Mouse (Mus musculus) layer of hippocampus, adult 2 months (tissue): Measurements from ENCODE around the gene Gm12169. TPM values are rescaled to one million over a fixed set of nuclear protein-coding genes. Genes with fewer than 3 reads are reported as not detected.
"Not testable (repeated sequence)": the region's sequence is repeated elsewhere in the genome, so short reads cannot be mapped to it uniquely, and the experiment has no call there.

Experiments
- DNase-seq, 2 experiments: peaks; one replicate each; pipeline ENCODE4 v3.0.0; 2022; ENCODE audit warnings: low spot score in 2 of 2
- H3K27ac ChIP-seq: fragments of 200-600 bp; 2 replicates; pipeline ENCODE4 v1.8.1; 2022
- H3K4me3 ChIP-seq: fragments of 200-600 bp; 2 replicates; pipeline ENCODE4 v1.8.1; 2022; ENCODE audit warnings: mild to moderate bottlenecking
- CTCF ChIP-seq: fragments of 200-600 bp; conservative IDR thresholded peaks from 2 replicates; pipeline ENCODE4 v1.8.1; 2022; ENCODE audit warnings: antibody characterized with exemption, mild to moderate bottlenecking, moderate library complexity
- long read RNA-seq, 2 experiments: library from polyadenylated mRNA; stranded (forward); transcript quantifications; one replicate each; pipeline ENCODE4 v2.0.0; 2021; ENCODE audit warnings: borderline mapping rate in 2 of 2
- total RNA-seq, 2 experiments: library from RNA; stranded (reverse); gene quantifications; 2 replicates each; pipeline ENCODE4 v1.2.3; 2021

Gm12169 gene
- not detected for total RNA-seq
- long read RNA-seq, experiment 1: 0 reads
- long read RNA-seq, experiment 2: 0 reads

DNA sequence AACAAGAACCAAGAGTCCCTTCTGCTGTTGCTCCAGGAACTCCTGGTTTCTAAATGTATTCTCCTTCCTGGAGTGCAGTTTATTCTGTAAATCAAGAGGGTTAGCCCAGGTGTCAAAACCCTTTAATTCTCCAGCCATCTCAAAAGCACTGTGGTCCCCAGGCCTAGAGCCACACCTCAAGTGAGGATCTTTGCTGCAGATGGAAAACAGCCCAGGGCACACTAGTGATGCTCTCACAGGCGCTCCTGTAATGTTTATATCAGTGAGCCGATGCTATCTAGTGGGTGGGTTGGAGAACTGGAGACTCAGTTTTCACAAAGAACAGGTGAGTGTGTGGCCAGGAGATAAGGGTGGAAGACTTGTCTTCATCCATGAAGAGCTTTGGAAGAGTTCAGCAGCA, at the start of gene Gm12169:
Gm12169 (plus strand) TSS at position 301 of the 400 bp plus-strand sequence.
- Histone ChIP-seq H3K4me3 (no peak within 1 kb of the TSS), H3K27ac (no peak within 1 kb of the TSS)
- no peak for DNase-seq
- no peak for TF ChIP-seq CTCF

DNA sequence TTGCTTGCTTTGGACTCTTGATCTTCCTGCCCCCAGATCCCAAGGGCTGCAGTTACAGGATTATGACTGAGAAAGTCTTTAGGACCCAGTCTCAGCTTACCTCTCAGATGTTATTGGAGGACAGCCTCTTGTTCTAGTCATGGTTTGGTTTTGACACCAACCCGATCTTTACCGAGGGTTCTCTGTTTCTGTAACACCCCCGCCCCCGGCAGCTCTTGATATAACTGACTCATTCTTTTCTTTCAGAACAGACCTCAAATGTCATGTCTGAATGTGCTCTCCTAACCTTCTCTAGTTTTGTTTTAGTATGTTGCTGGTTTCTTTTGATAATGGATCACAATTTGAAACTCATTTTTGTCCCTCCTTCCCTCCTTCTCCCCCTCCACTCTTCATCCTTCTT, 49.8 kb upstream of the Gm12169 start:
- no peak overlapping the region for H3K27ac ChIP-seq
- no peak overlapping the region for H3K4me3 ChIP-seq
- no peak for DNase-seq
- no peak for TF ChIP-seq CTCF

DNA sequence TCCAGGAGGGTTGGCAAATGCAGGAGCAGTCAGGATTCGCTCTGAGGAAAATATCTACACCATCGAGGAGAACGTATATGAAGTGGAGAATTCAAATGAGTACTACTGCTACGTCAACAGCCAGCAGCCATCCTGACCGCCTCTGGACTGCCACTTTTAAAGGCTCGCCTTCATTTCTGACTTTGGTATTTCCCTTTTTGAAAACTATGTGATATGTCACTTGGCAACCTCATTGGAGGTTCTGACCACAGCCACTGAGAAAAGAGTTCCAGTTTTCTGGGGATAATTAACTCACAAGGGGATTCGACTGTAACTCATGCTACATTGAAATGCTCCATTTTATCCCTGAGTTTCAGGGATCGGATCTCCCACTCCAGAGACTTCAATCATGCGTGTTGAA, 44.7 kb upstream of the Gm12169 start:
- no peak for DNase-seq
- no peak for TF ChIP-seq CTCF
- H3K27ac ChIP-seq: no peak overlapping the region
- no peak overlapping the region for H3K4me3 ChIP-seq

DNA sequence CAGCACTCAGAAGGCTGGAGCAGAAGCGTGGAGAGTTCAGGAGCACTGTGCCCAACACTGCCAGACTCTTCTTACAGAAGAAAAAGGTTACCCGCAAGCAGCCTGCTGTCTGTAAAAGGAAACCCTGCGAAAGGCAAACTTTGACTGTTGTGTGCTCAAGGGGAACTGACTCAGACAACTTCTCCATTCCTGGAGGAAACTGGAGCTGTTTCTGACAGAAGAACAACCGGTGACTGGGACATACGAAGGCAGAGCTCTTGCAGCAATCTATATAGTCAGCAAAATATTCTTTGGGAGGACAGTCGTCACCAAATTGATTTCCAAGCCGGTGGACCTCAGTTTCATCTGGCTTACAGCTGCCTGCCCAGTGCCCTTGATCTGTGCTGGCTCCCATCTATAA, 43.5 kb upstream of the Gm12169 start:
- TF ChIP-seq CTCF: no peak
- Histone ChIP-seq H3K4me3 (no peak overlapping the region), H3K27ac (0 out of 2 replicates have a peak overlapping the region, but pooled peaks have one; percentile 28)
- peak in 1 of 2 experiments; percentile 2 for DNase-seq

DNA sequence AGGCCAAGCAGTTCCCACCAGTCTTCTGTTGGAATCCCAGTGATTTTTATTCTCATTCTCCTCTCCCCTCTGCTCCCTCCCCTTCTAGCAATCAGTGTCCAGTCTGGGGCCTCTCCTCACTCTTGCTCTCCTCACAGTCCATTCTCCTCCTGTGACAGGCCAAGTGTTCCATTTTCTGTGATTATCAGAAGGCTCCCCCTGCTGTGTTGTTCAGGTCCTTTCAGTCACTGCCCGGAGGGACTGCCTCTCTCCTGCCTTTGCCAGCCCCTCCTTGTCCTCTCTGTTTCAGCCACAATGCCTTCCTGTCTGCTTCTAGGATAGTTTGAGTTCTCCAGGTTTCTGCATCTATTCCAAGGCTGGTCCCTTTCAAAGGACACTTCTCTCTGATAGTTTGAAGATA, 35.8 kb upstream of the Gm12169 start:
- Histone ChIP-seq H3K27ac (no peak overlapping the region), H3K4me3 (no peak overlapping the region)
- TF ChIP-seq CTCF: peak; percentile 48
- DNase-seq: no peak

DNA sequence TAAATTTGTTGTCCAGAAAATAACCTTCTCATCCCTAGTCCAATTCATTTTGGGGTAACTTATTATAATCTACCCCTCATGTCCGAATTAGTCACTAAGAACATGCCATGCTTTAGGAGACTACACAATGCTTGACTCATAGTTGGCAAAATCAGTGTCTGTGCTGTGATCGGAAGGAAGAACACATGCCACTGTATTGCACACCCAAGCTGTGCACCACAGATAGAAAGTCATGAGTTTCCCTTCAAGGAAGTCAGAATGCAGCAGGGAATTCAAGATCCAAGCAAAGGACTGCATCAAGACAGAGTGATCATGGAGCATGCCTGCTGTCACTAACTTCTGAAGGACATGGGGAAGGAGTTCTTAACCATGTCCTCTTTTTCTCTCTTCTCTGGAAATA, 35.4 kb upstream of the Gm12169 start:
- TF ChIP-seq CTCF: no peak
- peak; percentile 17 to 34 for DNase-seq
- Histone ChIP-seq H3K27ac (no peak overlapping the region), H3K4me3 (no peak overlapping the region)

DNA sequence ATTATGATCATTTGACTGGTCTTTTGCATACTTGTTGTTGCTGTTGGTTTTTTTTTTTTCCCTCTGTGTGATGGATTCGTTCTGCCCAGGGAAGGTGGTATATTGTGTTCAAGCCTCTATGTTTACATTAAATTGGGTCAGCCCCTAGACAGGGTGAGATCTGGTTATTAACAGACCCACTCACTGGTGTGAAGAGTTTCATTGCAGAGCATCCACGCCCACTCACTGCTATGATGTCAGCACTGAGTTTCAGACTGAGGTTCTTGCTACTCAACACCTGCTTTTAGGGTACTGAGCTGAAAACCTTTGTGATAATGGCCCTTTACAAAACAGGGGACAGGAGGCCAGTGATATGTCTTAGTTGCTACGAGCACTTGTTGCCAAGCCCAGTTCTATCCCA, 16.9 kb upstream of the Gm12169 start:
- no peak for DNase-seq
- no peak for TF ChIP-seq CTCF
- H3K27ac ChIP-seq: no peak overlapping the region
- no peak overlapping the region for H3K4me3 ChIP-seq

DNA sequence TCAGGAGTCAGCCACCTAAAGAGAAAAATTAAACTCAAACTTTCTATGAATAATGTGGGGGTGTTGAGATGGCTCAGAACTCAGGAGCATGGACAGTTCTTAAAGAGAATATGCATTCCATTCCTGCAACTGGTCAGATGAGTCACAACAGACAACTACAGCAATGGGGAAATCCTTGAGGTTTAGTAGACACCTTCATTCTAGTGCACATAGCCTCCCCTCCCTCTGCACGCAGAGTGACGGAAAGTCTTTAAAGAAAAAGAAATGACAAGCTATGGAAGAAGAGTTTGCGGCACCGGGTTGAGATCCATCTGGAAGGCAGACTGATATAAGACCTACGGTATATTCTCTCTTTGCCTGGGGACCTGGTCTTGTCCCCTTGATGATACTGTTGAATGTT, 14.1 kb upstream of the Gm12169 start:
- Histone ChIP-seq H3K4me3 (no peak overlapping the region), H3K27ac (no peak overlapping the region)
- TF ChIP-seq CTCF: no peak
- no peak for DNase-seq

DNA sequence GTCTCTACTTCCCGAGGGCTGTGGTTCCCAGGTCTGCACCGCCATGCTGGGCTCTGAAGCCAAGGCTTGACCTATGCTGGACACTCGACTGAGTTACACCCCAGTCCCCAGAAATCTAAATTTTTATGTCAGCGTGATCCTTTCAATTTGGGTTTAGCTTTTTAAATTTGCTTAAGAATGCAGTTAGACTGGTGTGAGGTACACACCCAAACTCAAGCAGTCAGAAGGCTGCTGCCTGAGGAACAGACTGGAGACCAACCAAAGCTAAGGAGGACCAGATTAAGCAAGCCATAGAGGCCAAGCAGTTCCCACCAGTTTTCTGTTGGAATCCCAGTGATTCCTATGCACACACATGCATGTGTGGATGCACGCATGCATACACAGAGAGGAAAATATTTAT, 2.7 kb upstream of the Gm12169 start:
- not testable (repeated sequence) for H3K4me3 ChIP-seq

DNA sequence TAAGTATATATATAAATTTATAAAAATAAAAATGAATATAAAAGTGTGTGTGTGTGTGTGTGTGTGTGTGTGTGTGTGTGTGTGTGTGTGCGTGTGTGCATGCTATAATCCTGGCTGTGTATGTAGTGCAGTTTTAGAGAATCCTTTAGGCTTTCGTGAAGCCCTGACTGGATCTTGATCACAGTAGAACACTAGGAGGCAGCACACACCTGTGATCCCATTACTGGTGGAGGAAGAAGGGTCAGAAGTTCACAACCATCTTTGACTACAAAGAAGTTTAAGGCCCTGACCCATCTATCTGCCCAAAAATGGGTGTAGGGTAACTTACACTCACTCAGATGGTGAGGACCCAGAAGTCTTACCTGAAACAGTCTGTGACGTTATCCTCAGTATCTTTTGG, 1.3 kb upstream of the Gm12169 start:
- Histone ChIP-seq H3K4me3 (no peak overlapping the region), H3K27ac (no peak overlapping the region)
- DNase-seq: no peak
- peak; percentile 55 for TF ChIP-seq CTCF

More for the DNA sequence above, 2.7 kb upstream of the Gm12169 start:
- DNase-seq, H3K27ac ChIP-seq: not testable (repeated sequence)

DNA sequence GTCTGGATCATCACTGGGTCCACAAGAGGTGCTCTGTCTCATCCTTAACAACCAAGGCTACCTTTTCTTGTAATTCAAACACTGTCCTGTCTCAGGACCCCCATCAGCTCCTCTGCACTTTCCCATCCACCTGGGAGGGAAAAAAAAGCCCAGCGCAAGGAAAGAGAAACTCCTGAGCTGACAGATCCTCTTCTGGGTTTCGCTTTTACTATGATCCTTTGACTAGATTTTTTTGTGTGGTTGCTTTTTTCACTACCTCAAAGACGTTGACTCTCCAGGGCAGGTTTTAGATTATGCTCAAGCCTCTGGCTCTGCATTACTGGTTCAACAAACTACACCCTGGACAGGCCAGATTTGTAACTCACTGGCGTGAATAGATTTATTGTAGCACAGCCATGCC, 6.1 kb downstream of the Gm12169 start:
- no peak overlapping the region for H3K27ac ChIP-seq
- H3K4me3 ChIP-seq: no peak overlapping the region
- DNase-seq: no peak
- TF ChIP-seq CTCF: no peak

DNA sequence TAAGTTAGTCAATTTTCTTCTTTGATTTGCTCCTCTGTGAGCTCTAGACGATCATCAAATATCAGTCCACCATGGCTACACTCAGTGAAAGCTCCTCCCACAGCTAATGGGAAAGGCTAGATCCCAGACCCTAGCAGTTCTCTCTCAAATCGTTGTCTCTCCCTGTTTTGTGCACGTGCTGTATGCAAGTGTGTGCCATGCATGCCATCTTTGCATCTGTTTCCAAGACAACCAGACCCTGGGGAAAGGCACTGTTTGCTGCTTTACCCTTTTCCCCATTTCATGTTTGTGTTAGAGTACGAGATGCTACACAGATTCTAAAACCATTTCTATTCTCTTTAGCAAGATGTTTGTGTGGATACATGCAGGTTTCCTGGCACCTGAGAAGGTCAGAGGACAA, 13.0 kb downstream of the Gm12169 start:
- Histone ChIP-seq H3K4me3 (no peak overlapping the region), H3K27ac (no peak overlapping the region)
- no peak for DNase-seq
- no peak for TF ChIP-seq CTCF

DNA sequence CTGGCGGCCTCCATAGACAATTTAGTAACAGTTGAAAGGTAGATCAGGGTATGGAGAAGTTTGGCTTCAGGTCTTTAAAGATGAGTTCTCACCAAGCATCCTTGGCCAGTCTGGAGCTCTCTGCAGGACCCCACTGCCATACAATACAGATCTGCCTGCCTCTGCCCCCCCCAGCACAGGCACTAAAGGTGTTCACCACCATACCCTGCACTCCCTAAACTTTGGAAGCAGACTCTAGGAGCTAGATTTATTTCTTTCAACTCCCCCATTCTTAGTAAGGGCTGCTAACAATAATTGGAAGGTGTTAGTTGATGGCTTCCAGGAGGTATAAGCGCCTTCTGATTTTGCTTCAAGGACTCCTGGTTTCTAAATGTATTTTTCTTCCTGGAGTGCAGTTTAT, 19.5 kb downstream of the Gm12169 start:
- no peak overlapping the region for H3K27ac ChIP-seq
- DNase-seq: no peak
- no peak for TF ChIP-seq CTCF
- H3K4me3 ChIP-seq: no peak overlapping the region

DNA sequence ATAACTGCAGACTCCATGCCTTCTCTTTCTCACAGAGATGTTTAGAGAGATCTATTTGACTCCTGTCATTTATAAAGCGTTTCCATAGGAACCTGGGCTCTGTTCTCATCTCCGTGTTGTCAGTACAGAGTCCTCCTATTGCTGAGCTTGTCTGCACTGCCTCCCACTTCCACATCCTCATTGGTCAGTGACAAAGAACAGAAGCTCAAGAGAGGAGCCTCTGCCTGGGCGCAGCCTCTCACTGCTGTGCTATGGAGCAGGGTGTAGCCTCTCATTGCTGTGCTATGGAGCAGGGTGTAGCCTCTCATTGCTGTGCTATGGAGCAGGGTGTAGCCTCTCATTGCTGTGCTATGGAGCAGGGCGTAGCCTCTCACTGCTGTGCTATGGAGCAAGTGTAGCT, 25.7 kb downstream of the Gm12169 start:
- DNase-seq: no peak
- no peak overlapping the region for H3K27ac ChIP-seq
- TF ChIP-seq CTCF: no peak
- no peak overlapping the region for H3K4me3 ChIP-seq

DNA sequence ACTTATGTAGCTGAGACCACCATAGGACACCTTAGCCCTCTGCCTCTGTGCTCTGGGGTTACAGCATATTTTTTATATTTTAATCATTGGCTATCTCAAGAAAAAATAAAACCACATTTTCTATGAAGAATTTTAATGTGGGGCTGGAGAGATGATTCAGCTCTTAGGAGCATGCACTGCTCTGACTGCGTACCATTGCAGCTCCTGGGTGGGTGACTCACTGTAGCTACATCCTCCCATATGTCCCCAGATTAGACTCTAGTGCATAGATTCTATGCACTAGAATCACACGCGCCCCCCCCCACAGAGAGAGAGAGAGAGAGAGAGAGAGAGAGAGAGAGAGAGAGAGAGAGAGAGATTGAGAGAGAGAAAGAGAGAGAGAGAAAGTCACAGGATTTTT, 28.7 kb downstream of the Gm12169 start:
- Histone ChIP-seq H3K27ac (no peak overlapping the region), H3K4me3 (no peak overlapping the region)
- no peak for TF ChIP-seq CTCF
- DNase-seq: peak in 1 of 2 experiments; percentile 10
